Mouse (Mus musculus): ENCODE measurements around the gene 0610030E20Rik.

- TF ChIP-seq CTCF (IDR thresholded peaks at IDR 0.05; ENCODE audit: low read depth) (no peak), EP300 (IDR thresholded peaks at IDR 0.05; ENCODE audit: low read depth) (no peak)
Observed at GRCm38 (mm10) chr6:72385258-72385657, 38.1 kb downstream of the 0610030E20Rik start.

Data from heart, postnatal 0 days (tissue).